Mouse (Mus musculus): Measurements from ENCODE around the gene Qrich2.

DNA sequence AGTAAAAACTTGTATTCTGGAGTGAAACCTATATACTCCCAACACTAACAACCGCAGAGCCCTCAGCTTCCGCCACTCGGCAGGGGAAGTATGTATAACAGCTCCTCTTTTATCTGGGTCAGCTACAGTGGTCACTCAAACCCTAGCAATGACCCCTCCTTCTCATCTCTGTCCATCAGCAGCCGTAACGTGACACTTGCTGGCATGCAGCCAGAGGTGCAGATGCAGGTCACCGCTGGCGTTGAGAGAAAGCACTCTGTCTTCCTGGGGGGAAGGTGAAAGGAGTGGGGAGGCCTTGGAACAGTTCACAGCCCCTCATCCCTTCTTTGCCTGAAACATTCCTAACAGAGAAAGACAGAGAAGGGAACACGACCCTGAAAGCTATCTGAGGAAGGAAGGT lies 13.8 kb upstream of the Qrich2 start:
- TF ChIP-seq GATA1 (IDR thresholded peaks at IDR 0.05; ENCODE audit: borderline replicate concordance, low read length) = no peak
- no peak for TF ChIP-seq FLI1 (IDR thresholded peaks at IDR 0.05; ENCODE audit: low read length)
